Mouse (Mus musculus) limb, embryonic 13.5 days (tissue): ENCODE results near the gene Tmem123. TPM values are rescaled to one million over a fixed set of nuclear protein-coding genes. Genes with fewer than 3 reads are reported as not detected.

Experiments used
- ATAC-seq: fragments of 200-750 bp; cut with Nextera tagmentation; 2 replicates; pipeline ENCODE4 v1.8.0; 2017; ENCODE audit warnings: low read depth, moderate number of reproducible peaks, moderate TSS enrichment; ENCODE audit not compliant: low FRiP score
- H3K27ac ChIP-seq: fragments of 300-500 bp; sonication (generic); 2 replicates; pipeline ENCODE4 v1.5.1; 2015; ENCODE audit warnings: inconsistent platforms, mild to moderate bottlenecking, moderate library complexity
- H3K27me3 ChIP-seq: fragments of 300-500 bp; sonication (generic); 2 replicates; pipeline ENCODE4 v1.6.1; 2015; ENCODE audit warnings: mild to moderate bottlenecking, inconsistent platforms
- H3K36me3 ChIP-seq: fragments of 300-500 bp; sonication (generic); 2 replicates; pipeline ENCODE4 v1.6.1; 2015; ENCODE audit warnings: inconsistent platforms, mild to moderate bottlenecking, moderate library complexity
- H3K4me1 ChIP-seq: fragments of 300-500 bp; sonication (generic); 2 replicates; pipeline ENCODE4 v1.6.1; 2015; ENCODE audit warnings: inconsistent platforms
- H3K4me2 ChIP-seq: fragments of 300-500 bp; sonication (generic); replicated peaks from 2 replicates; pipeline ENCODE4 v1.6.1; 2015; ENCODE audit warnings: inconsistent platforms, mild to moderate bottlenecking, moderate library complexity
- H3K4me3 ChIP-seq: fragments of 300-500 bp; sonication (generic); 2 replicates; pipeline ENCODE4 v1.5.1; 2015; ENCODE audit warnings: moderate library complexity, mild to moderate bottlenecking, inconsistent platforms
- H3K9ac ChIP-seq: fragments of 300-500 bp; sonication (generic); 2 replicates; pipeline ENCODE4 v1.6.1; 2015; ENCODE audit warnings: mild to moderate bottlenecking, inconsistent platforms
- H3K9me3 ChIP-seq: fragments of 300-500 bp; sonication (generic); 2 replicates; pipeline ENCODE4 v1.6.1; 2016; ENCODE audit warnings: inconsistent platforms
- WGBS: fragments of 180-500 bp; shearing (Covaris S2); methylation state at CpG from one replicate; pipeline ENCODE4 v1.1.7; 2015; 5-methylcytosine and 5-hydroxymethylcytosine counted together
- polyA plus RNA-seq: library from polyadenylated mRNA; unstranded; fragments of >200 nt; fragmentation: Nextera tagmentation; extraction: Ambion mirVana; gene quantifications from 2 replicates; pipeline ENCODE4 v1.2.1, GENCODE M21; 2015

Tmem123 gene
- polyA plus RNA-seq, 1 experiment from 2014 or later: 73.1 TPM

DNA sequence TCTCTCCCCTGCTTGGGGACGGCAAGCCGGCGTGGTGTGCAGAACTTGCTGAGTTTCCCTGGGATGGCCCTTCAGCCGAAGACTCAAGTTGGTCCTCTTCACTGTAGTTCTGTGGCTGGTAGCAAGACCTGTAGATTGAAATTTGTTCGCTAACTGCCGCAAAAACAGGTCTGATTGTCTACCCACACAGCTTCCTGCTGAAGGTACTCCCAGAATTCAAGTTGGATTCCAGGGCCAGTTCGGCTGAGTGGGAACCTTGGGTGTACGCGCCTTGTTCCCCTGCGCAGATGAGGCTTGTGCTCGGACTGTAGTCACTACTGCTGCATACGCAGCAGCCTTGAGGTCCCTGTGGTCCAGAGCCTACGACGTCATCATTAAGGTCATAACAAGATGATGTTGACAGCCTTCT lies 626 bp downstream of the Tmem123 start:
- Histone ChIP-seq H3K4me1 (peaks cover 22% of the 10 kb centered on the region), H3K4me2 (peak overlapping the region; percentile 76), H3K4me3 (peak overlapping the region; percentile 70), H3K9me3 (no peaks in the 10 kb centered on the region), H3K27ac (peak overlapping the region; percentile 29; the same call in 1 of the 2 replicates), H3K9ac (peak overlapping the region; percentile 79), H3K27me3 (peaks cover 9% of the 10 kb centered on the region; the same call in 1 of the 2 replicates), H3K36me3 (peaks cover 11% of the 10 kb centered on the region)
- WGBS: under 1% methylated on average over 14 of the region's 14 CpGs
- peak; percentile 10; the same call in 1 of the 2 replicates for ATAC-seq

DNA sequence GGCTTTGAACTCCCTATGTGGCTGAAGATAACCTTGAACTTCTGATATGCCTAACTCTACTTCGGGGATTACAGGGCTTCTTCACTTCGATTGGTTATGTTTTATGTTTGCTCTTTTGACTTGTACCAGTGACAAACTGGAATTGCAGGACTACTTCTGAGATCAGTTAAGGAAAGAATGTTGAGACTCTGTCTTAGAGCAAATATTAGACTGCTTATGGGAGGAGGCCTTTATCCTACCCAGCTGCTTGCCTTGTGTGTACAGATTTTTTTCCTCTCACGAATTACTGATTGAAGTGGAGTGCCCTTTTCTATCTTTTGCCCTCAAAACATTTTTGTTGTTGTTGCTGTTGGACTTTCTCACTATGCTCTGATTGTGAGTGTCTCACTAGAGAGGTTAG lies 1.4 kb downstream of the Tmem123 start:
- Histone ChIP-seq H3K4me3 (peak overlapping the region; percentile 70), H3K9me3 (no peaks in the 10 kb centered on the region), H3K4me1 (peaks cover 22% of the 10 kb centered on the region), H3K4me2 (peak overlapping the region; percentile 76), H3K36me3 (peaks cover 19% of the 10 kb centered on the region), H3K27me3 (peaks cover 9% of the 10 kb centered on the region; the same call in 1 of the 2 replicates), H3K27ac (no peak overlapping the region), H3K9ac (no peak overlapping the region)
- no peak for ATAC-seq
- 56% methylated on average over 3 of the region's 3 CpGs for WGBS

DNA sequence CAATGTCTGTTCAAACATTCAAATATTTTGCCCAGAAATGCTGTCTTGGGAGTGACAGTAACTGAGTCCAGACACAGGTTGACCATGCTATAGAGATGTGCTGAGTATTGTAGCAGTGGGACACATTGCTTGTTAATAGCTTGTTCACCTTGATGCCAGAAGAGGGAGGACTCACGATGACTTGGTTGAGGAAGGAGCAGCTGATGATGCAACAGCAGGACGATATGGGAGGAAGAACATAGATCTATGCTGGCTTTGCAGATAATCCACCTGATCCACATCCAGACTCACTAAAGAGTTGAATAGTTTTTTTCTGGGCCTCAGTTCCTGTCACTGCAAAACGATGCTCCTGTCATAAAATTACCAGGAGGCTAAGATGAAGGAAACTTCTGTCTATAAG lies 2.7 kb downstream of the Tmem123 start:
- Histone ChIP-seq H3K4me1 (peaks cover 22% of the 10 kb centered on the region), H3K27me3 (peaks cover 9% of the 10 kb centered on the region; the same call in 1 of the 2 replicates), H3K4me3 (no peak overlapping the region), H3K9ac (no peak overlapping the region), H3K9me3 (no peaks in the 10 kb centered on the region), H3K27ac (no peak overlapping the region), H3K4me2 (no peak overlapping the region), H3K36me3 (peaks cover 23% of the 10 kb centered on the region)
- ATAC-seq: no peak
- 68% methylated on average over 3 of the region's 3 CpGs for WGBS

DNA sequence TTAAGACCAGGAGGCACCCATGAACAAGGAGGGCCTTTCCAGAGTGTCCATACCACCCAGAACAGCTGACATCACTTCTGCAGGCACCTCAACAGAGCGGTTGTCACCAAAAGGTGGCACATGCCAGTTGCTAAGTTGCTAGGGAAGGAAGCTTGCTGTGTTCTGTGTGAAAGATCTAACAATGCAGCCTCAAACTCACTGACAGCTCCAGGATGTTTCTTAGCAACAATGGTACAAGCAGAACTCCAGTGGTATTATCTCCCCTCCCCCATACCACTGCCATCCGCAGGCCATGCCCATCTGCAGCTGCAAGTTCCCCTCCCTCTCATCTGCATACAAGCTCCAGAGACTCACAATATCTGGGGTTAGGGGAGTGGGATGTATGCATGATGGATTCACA lies 3.7 kb downstream of the Tmem123 start:
- WGBS: 47% methylated on average over 2 of the region's 2 CpGs
- Histone ChIP-seq H3K36me3 (peaks cover 28% of the 10 kb centered on the region), H3K9me3 (no peaks in the 10 kb centered on the region), H3K9ac (no peak overlapping the region), H3K4me3 (no peak overlapping the region), H3K4me1 (peaks cover 22% of the 10 kb centered on the region), H3K27me3 (peaks cover 3% of the 10 kb centered on the region; the same call in 1 of the 2 replicates), H3K27ac (no peak overlapping the region), H3K4me2 (no peak overlapping the region)
- no peak for ATAC-seq

DNA sequence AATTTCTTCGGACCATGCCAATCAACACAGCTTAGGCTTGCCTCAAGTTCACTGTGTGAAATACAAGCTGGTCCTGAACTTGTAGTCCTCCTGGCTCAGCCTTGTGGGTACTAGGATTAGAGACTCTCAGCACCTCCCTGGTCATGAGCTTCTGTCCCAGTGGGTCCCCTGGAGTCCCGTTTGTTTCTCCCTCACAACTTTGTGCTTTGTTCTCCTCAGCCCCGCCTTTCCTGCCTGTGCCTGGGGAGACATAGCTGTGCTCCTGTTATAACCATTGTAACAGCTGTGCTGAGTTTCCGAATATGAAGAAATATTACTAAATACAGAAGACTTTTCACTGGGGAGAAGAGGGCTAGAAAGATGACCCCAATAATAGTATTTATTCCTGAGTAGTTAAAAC lies 5.2 kb downstream of the Tmem123 start:
- Histone ChIP-seq H3K36me3 (peaks cover 43% of the 10 kb centered on the region), H3K9ac (no peak overlapping the region), H3K9me3 (no peaks in the 10 kb centered on the region), H3K27ac (no peak overlapping the region), H3K4me3 (no peak overlapping the region), H3K27me3 (no peaks in the 10 kb centered on the region), H3K4me2 (no peak overlapping the region), H3K4me1 (peaks cover 16% of the 10 kb centered on the region)
- no peak for ATAC-seq
- WGBS: 64% methylated on average over 4 of the region's 4 CpGs

DNA sequence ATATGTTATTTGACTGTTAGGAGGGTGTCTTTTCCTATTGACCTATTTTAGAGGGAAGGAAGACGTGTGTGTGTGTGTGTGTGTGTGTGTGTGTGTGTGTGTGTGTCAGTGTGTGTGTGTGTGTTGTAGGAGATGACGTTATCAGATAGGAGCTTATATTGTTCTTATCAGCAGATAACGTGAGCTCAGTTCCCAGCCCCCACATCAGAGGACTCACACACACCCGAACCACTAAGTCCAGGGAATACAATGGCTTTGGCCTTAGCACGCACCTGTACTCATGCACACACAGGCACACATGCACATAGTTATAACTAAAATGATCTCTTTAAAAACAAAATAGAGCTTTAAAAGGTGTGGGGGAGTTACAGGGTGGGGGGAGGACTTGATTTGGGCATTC lies 5.7 kb downstream of the Tmem123 start:
- WGBS: 83% methylated on average over 5 of the region's 5 CpGs
- H3K4me3 ChIP-seq: no peak overlapping the region
- no peak overlapping the region for H3K4me2 ChIP-seq
- H3K4me1 ChIP-seq: peaks cover 16% of the 10 kb centered on the region
- no peaks in the 10 kb centered on the region for H3K9me3 ChIP-seq
- no peaks in the 10 kb centered on the region for H3K27me3 ChIP-seq
- H3K27ac ChIP-seq: no peak overlapping the region
- ATAC-seq: no peak
- H3K36me3 ChIP-seq: peaks cover 47% of the 10 kb centered on the region
- no peak overlapping the region for H3K9ac ChIP-seq

DNA sequence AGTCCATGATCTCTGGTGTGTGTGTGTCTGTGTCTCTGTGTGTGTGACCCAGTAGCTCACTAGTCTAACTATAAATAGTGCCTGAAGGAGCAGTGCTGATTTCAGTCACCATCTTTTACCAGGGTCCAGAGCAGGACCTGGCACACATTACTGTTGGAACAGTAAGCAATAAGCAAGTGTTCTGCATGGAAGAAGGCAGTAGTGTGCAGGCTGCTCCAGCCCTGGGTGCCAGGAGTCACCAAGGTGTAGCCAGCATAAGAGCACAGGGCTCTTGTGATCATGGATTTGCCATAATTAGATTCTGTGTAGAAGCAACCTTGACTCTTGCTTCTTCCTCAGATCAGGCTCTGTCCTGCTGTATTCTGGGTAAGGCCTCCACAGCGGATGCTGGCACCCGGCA lies 8.5 kb downstream of the Tmem123 start:
- Histone ChIP-seq H3K9me3 (no peaks in the 10 kb centered on the region), H3K4me2 (no peak overlapping the region), H3K9ac (no peak overlapping the region), H3K27ac (no peak overlapping the region), H3K4me1 (0 out of 2 replicates have a peak, but pooled peaks cover 3% of the 10 kb centered on the region), H3K4me3 (no peak overlapping the region), H3K27me3 (no peaks in the 10 kb centered on the region), H3K36me3 (peaks cover 53% of the 10 kb centered on the region)
- no peak for ATAC-seq
- 90% methylated on average over 2 of the region's 2 CpGs for WGBS

DNA sequence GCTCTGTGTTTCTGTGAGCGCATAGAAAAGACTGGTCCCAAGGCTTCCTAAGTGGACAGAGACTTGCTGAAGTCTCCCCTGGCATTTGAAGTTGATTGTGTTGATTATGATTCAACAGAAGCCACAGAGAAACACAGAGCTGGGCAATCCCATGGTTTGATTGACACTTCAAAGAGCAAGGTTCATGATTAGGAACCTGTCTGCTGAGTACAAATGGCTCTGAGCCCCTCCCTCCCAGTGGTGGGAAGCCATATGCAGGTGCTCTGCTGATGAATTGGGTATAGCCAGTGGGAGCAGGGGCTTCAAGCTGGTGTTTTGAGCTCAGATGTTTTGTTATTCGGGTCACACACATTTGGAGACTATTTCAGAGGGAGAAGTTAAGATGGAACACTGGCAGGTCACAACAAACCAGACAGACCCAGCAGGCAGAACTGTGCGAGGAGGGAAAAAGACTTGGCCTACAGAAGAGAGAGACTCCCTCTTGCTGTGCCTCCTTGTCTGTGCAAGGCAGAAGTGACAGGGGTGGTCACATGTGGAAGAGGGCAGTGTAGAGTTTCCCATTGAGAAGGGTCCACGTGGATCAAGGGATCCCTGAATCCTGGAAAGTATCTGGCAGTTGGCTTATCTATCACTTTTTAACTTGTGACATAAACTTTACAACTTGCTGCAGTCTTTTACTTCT lies 9.1 kb downstream of the Tmem123 start:
- H3K9ac ChIP-seq: no peak overlapping the region
- H3K4me3 ChIP-seq: no peak overlapping the region
- H3K4me2 ChIP-seq: no peak overlapping the region
- no peak for ATAC-seq
- WGBS: 75% methylated on average over 4 of the region's 4 CpGs
- no peaks in the 10 kb centered on the region for H3K27me3 ChIP-seq
- no peaks in the 10 kb centered on the region for H3K4me1 ChIP-seq
- H3K27ac ChIP-seq: no peak overlapping the region
- H3K36me3 ChIP-seq: peaks cover 53% of the 10 kb centered on the region
- no peaks in the 10 kb centered on the region for H3K9me3 ChIP-seq

DNA sequence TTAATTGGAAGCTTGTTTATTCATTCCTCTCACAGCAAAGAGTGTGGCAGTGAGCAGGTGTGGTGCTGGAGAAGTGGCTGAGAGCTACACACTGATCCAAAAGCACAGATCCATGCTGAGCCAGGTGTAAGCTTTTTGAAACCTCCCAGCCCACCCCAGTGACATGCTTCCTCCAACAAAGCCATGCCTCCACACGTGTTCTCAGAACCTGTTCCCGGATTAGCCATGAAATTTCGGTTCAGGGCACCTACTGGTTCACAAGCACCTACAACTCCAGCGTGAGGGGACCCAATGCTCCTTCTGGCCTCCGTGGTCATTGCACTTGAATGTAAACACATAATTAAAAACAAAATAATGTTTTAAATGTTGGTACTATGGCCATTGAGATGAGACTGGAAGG lies 9.8 kb downstream of the Tmem123 start:
- 92% methylated on average over 5 of the region's 5 CpGs for WGBS
- Histone ChIP-seq H3K4me2 (no peak overlapping the region), H3K9me3 (no peaks in the 10 kb centered on the region), H3K9ac (no peak overlapping the region), H3K4me3 (no peak overlapping the region), H3K36me3 (peaks cover 50% of the 10 kb centered on the region), H3K4me1 (no peaks in the 10 kb centered on the region), H3K27me3 (no peaks in the 10 kb centered on the region), H3K27ac (no peak overlapping the region)
- no peak for ATAC-seq

DNA sequence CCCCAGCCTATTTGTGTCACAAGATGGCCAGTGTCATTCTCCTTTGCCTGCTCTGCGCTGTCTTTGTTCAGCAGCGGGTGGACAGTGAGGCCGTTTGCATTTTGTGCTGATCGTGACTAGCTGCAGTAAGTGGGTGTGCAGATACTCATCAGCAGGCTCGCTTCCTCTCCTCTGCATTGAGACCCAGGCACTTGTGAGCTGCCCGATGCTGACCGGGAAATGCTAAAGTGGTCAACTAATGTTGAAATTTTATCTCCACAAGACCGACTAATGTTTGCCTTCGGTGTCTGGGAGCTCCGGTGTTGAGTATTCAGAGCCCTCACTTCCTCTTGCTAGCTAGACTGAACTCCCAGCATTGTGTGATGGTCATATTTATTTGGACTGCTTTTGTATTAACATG lies 10.7 kb downstream of the Tmem123 start:
- Histone ChIP-seq H3K4me3 (no peak overlapping the region), H3K27me3 (no peaks in the 10 kb centered on the region), H3K27ac (no peak overlapping the region), H3K4me1 (no peaks in the 10 kb centered on the region), H3K36me3 (peaks cover 50% of the 10 kb centered on the region), H3K4me2 (no peak overlapping the region), H3K9ac (no peak overlapping the region), H3K9me3 (no peaks in the 10 kb centered on the region)
- WGBS: 90% methylated on average over 10 of the region's 10 CpGs
- no peak for ATAC-seq

DNA sequence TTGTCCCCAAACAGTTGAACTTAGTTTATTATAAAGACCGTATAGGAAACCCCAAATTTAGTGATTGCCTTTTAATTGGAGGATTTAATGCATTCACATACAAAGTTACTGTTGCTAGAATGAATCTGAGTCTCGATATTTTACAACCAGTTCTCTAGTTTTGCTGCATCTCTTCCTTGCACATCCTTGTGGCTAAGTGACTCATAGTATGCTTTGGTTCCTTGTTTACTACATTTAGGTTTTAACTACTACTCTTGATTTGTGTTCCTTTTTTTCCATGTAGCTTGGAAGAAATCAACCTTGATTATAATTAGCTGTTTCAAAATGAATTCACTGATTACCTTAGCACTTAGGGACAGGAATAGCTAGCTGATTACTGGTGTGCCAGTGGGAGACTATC lies 11.2 kb downstream of the Tmem123 start:
- Histone ChIP-seq H3K4me3 (no peak overlapping the region), H3K27ac (no peak overlapping the region), H3K9me3 (no peaks in the 10 kb centered on the region), H3K4me2 (no peak overlapping the region), H3K9ac (no peak overlapping the region), H3K27me3 (no peaks in the 10 kb centered on the region), H3K4me1 (no peaks in the 10 kb centered on the region), H3K36me3 (peaks cover 49% of the 10 kb centered on the region)
- ATAC-seq: no peak
- WGBS: 96% methylated on average over 2 of the region's 2 CpGs

DNA sequence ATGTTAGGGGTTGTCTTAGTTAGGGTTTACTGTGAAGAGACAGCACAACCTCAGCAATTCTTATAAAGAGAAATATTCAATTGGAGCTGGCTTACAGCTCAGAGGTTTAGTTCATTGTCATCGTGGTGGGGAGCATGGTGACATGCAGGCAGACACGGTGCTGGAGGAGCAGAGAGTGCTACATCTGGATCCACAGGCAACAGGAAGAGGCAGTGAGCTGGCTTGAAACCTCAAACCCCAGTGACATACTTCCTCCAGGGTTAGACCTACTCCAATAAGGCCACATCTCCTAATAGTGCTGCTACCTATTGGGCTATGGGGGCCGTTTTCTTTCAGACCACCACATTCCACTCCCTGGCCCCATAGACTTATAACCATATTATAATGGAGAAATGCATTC lies 12.1 kb downstream of the Tmem123 start:
- H3K36me3 ChIP-seq: peaks cover 43% of the 10 kb centered on the region
- WGBS: 80% methylated on average over 3 of the region's 3 CpGs
- ATAC-seq: no peak

DNA sequence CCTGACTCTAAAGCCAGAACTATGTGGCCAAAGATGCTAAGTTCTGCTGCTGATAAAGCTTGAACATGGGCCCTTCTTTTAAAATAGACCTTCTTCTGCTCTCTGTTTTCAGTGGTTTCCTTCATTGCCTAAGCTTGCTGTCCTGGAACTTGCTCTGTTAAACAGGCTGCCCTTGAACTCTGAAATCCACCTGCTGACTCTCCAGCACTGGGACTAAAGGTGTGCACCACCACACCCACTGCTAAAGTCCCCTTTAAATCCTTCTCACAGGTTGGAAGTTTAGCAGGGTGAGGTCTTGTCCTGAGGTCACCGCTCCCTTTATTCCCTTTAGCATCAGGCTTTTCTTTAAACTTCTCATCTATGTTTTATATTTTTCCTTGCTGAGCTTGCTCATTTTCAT lies 13.1 kb downstream of the Tmem123 start:
- ATAC-seq: no peak

More for the DNA sequence above, 12.1 kb downstream of the Tmem123 start:
- Histone ChIP-seq H3K4me1 (no peaks in the 10 kb centered on the region), H3K9ac (no peak overlapping the region), H3K4me3 (no peak overlapping the region), H3K27ac (no peak overlapping the region), H3K4me2 (no peak overlapping the region), H3K27me3 (no peaks in the 10 kb centered on the region), H3K9me3 (no peaks in the 10 kb centered on the region)

More for the DNA sequence above, 13.1 kb downstream of the Tmem123 start:
- Histone ChIP-seq H3K4me1 (no peaks in the 10 kb centered on the region), H3K9me3 (no peaks in the 10 kb centered on the region), H3K4me2 (no peak overlapping the region), H3K27ac (no peak overlapping the region), H3K27me3 (no peaks in the 10 kb centered on the region), H3K4me3 (no peak overlapping the region), H3K36me3 (peaks cover 46% of the 10 kb centered on the region), H3K9ac (no peak overlapping the region)
- WGBS: 100% methylated on average over 1 of the region's 1 CpGs
